Mouse (Mus musculus): Measurements from ENCODE around the gene Ppfibp2. TPM values are rescaled to one million over a fixed set of nuclear protein-coding genes. Genes with fewer than 3 reads are reported as not detected.

Gene Ppfibp2
- polyA plus RNA-seq, 1 experiment = 0.01 TPM

GRCm38 (mm10) chr7:107770812-107771211 is 175.8 kb downstream of the Ppfibp2 start:
- no peak for TF ChIP-seq MYOD1 (IDR thresholded peaks at IDR 0.05; ENCODE audit: control insufficient read depth, insufficient read length, low read depth)
- no peak for TF ChIP-seq CTCF (IDR thresholded peaks at IDR 0.05; ENCODE audit: control insufficient read depth, insufficient read depth, insufficient read length)
- no peak for TF ChIP-seq MYOG (IDR thresholded peaks at IDR 0.05; ENCODE audit: control insufficient read depth, extremely low read depth, insufficient read length)
- no peak for TF ChIP-seq FOSL1 (IDR thresholded peaks at IDR 0.05; ENCODE audit: insufficient read depth, low read length, poor library complexity, severe bottlenecking)
- no peak for TF ChIP-seq USF1 (IDR thresholded peaks at IDR 0.05; ENCODE audit: low read depth)
- no peak for TF ChIP-seq CEBPB (IDR thresholded peaks at IDR 0.05; ENCODE audit: low read depth)
- no peak for TF ChIP-seq MAX (IDR thresholded peaks at IDR 0.05)
- Histone ChIP-seq H3K27me3 (ENCODE audit: control insufficient read depth, insufficient read depth, insufficient read length) (no peaks in the 10 kb centered on the region), H3K79me3 (ENCODE audit: low read depth) (no peaks in the 10 kb centered on the region), H3K36me3 (ENCODE audit: control insufficient read depth, insufficient read depth) (no peaks in the 10 kb centered on the region), H3K4me3 (ENCODE audit: insufficient read depth, poor library complexity, severe bottlenecking) (no peak overlapping the region), H3K79me2 (ENCODE audit: control insufficient read depth, insufficient read depth) (no peaks in the 10 kb centered on the region), H3ac (ENCODE audit: control insufficient read depth, insufficient read length, low read depth) (no peak overlapping the region)

GRCm38 (mm10) chr7:107778216-107778615 is 183.2 kb downstream of the Ppfibp2 start:
- H3K27me3 ChIP-seq (ENCODE audit: control insufficient read depth, insufficient read depth, insufficient read length) = no peaks in the 10 kb centered on the region
- no peaks in the 10 kb centered on the region for H3K79me2 ChIP-seq (ENCODE audit: control insufficient read depth, insufficient read depth)
- H3K36me3 ChIP-seq (ENCODE audit: control insufficient read depth, insufficient read depth) = no peaks in the 10 kb centered on the region
- no peak overlapping the region for H3K4me3 ChIP-seq (ENCODE audit: insufficient read depth, poor library complexity, severe bottlenecking)
- H3K79me3 ChIP-seq (ENCODE audit: low read depth) = no peaks in the 10 kb centered on the region
- no peak overlapping the region for H3ac ChIP-seq (ENCODE audit: control insufficient read depth, insufficient read length, low read depth)
- no peak for TF ChIP-seq MYOD1 (IDR thresholded peaks at IDR 0.05; ENCODE audit: control insufficient read depth, insufficient read length, low read depth)
- TF ChIP-seq CEBPB (IDR thresholded peaks at IDR 0.05; ENCODE audit: low read depth) = no peak
- no peak for TF ChIP-seq USF1 (IDR thresholded peaks at IDR 0.05; ENCODE audit: low read depth)
- no peak for TF ChIP-seq FOSL1 (IDR thresholded peaks at IDR 0.05; ENCODE audit: insufficient read depth, low read length, poor library complexity, severe bottlenecking)
- no peak for TF ChIP-seq MYOG (IDR thresholded peaks at IDR 0.05; ENCODE audit: control insufficient read depth, extremely low read depth, insufficient read length)
- no peak for TF ChIP-seq CTCF (IDR thresholded peaks at IDR 0.05; ENCODE audit: control insufficient read depth, insufficient read depth, insufficient read length)

GRCm38 (mm10) chr7:107779611-107780010 is 184.6 kb downstream of the Ppfibp2 start:
- Histone ChIP-seq H3K27me3 (ENCODE audit: control insufficient read depth, insufficient read depth, insufficient read length) (no peaks in the 10 kb centered on the region), H3K4me3 (ENCODE audit: insufficient read depth, poor library complexity, severe bottlenecking) (no peak overlapping the region), H3ac (ENCODE audit: control insufficient read depth, insufficient read length, low read depth) (no peak overlapping the region), H3K79me2 (ENCODE audit: control insufficient read depth, insufficient read depth) (no peaks in the 10 kb centered on the region), H3K36me3 (ENCODE audit: control insufficient read depth, insufficient read depth) (no peaks in the 10 kb centered on the region), H3K79me3 (ENCODE audit: low read depth) (no peaks in the 10 kb centered on the region)
- TF ChIP-seq MYOD1 (IDR thresholded peaks at IDR 0.05; ENCODE audit: control insufficient read depth, insufficient read length, low read depth) (no peak), CEBPB (IDR thresholded peaks at IDR 0.05; ENCODE audit: low read depth) (no peak), USF1 (IDR thresholded peaks at IDR 0.05; ENCODE audit: low read depth) (no peak), MYOG (IDR thresholded peaks at IDR 0.05; ENCODE audit: control insufficient read depth, extremely low read depth, insufficient read length) (no peak), MAX (IDR thresholded peaks at IDR 0.05) (no peak), CTCF (IDR thresholded peaks at IDR 0.05; ENCODE audit: control insufficient read depth, insufficient read depth, insufficient read length) (no peak), FOSL1 (IDR thresholded peaks at IDR 0.05; ENCODE audit: insufficient read depth, low read length, poor library complexity, severe bottlenecking) (no peak)

GRCm38 (mm10) chr7:107787977-107788620 is 193.1 kb downstream of the Ppfibp2 start:
- Histone ChIP-seq H3ac (ENCODE audit: control insufficient read depth, insufficient read length, low read depth) (no peak overlapping the region), H3K36me3 (ENCODE audit: control insufficient read depth, insufficient read depth) (no peaks in the 10 kb centered on the region), H3K79me3 (ENCODE audit: low read depth) (no peaks in the 10 kb centered on the region), H3K4me3 (ENCODE audit: insufficient read depth, poor library complexity, severe bottlenecking) (no peak overlapping the region), H3K79me2 (ENCODE audit: control insufficient read depth, insufficient read depth) (no peaks in the 10 kb centered on the region), H3K27me3 (ENCODE audit: control insufficient read depth, insufficient read depth, insufficient read length) (no peaks in the 10 kb centered on the region)
- TF ChIP-seq FOSL1 (IDR thresholded peaks at IDR 0.05; ENCODE audit: insufficient read depth, low read length, poor library complexity, severe bottlenecking) (no peak), USF1 (IDR thresholded peaks at IDR 0.05; ENCODE audit: low read depth) (no peak), MYOG (IDR thresholded peaks at IDR 0.05; ENCODE audit: control insufficient read depth, extremely low read depth, insufficient read length) (no peak), CTCF (IDR thresholded peaks at IDR 0.05; ENCODE audit: control insufficient read depth, insufficient read depth, insufficient read length) (no peak), MAX (IDR thresholded peaks at IDR 0.05) (no peak), CEBPB (IDR thresholded peaks at IDR 0.05; ENCODE audit: low read depth) (no peak), MYOD1 (IDR thresholded peaks at IDR 0.05; ENCODE audit: control insufficient read depth, insufficient read length, low read depth) (no peak)

GRCm38 (mm10) chr7:107796500-107796899 is 201.5 kb downstream of the Ppfibp2 start:
- TF ChIP-seq CTCF (IDR thresholded peaks at IDR 0.05; ENCODE audit: control insufficient read depth, insufficient read depth, insufficient read length) = no peak
- no peak for TF ChIP-seq MAX (IDR thresholded peaks at IDR 0.05)
- no peak for TF ChIP-seq USF1 (IDR thresholded peaks at IDR 0.05; ENCODE audit: low read depth)
- no peak for TF ChIP-seq CEBPB (IDR thresholded peaks at IDR 0.05; ENCODE audit: low read depth)
- TF ChIP-seq MYOD1 (IDR thresholded peaks at IDR 0.05; ENCODE audit: control insufficient read depth, insufficient read length, low read depth) = no peak
- no peak for TF ChIP-seq MYOG (IDR thresholded peaks at IDR 0.05; ENCODE audit: control insufficient read depth, extremely low read depth, insufficient read length)
- TF ChIP-seq FOSL1 (IDR thresholded peaks at IDR 0.05; ENCODE audit: insufficient read depth, low read length, poor library complexity, severe bottlenecking) = no peak
- no peaks in the 10 kb centered on the region for H3K79me2 ChIP-seq (ENCODE audit: control insufficient read depth, insufficient read depth)
- no peaks in the 10 kb centered on the region for H3K27me3 ChIP-seq (ENCODE audit: control insufficient read depth, insufficient read depth, insufficient read length)
- H3K79me3 ChIP-seq (ENCODE audit: low read depth) = no peaks in the 10 kb centered on the region
- H3K36me3 ChIP-seq (ENCODE audit: control insufficient read depth, insufficient read depth) = no peaks in the 10 kb centered on the region
- no peak overlapping the region for H3K4me3 ChIP-seq (ENCODE audit: insufficient read depth, poor library complexity, severe bottlenecking)
- no peak overlapping the region for H3ac ChIP-seq (ENCODE audit: control insufficient read depth, insufficient read length, low read depth)

Other genes with a start within 250 kb of the Ppfibp2 start
- gene Syt9, start 224.5 kb upstream of the Ppfibp2 start, polyA plus RNA-seq (2012; fragmentation: generic; extraction: Trizol) = not detected
- not detected for gene Olfml1, start 27.8 kb upstream of the Ppfibp2 start, polyA plus RNA-seq (2012; fragmentation: generic; extraction: Trizol)
- not detected for gene 5330417H12Rik, start 30.0 kb downstream of the Ppfibp2 start, polyA plus RNA-seq (2012; fragmentation: generic; extraction: Trizol)
- gene Cyb5r2, start 162.8 kb downstream of the Ppfibp2 start, polyA plus RNA-seq (2012; fragmentation: generic; extraction: Trizol) = not detected
- not detected for gene Ovch2, start 206.0 kb downstream of the Ppfibp2 start, polyA plus RNA-seq (2012; fragmentation: generic; extraction: Trizol)
- gene Olfr467, start 217.1 kb downstream of the Ppfibp2 start, polyA plus RNA-seq (2012; fragmentation: generic; extraction: Trizol) = not detected
- not detected for gene Olfr469, start 230.3 kb downstream of the Ppfibp2 start, polyA plus RNA-seq (2012; fragmentation: generic; extraction: Trizol)